Mouse (Mus musculus) heart, embryonic 11.5 days (tissue): ENCODE data around the gene Gramd1a. TPM values are rescaled to one million over a fixed set of nuclear protein-coding genes. Genes with fewer than 3 reads are reported as not detected.

ENCODE experiments used
- ATAC-seq: fragments of 200-750 bp; cut with Nextera tagmentation; replicated peaks from 2 replicates; pipeline ENCODE4 v1.8.0; 2017; ENCODE audit warnings: moderate library complexity; ENCODE audit not compliant: insufficient number of reproducible peaks, low FRiP score, low TSS enrichment
- H3K27ac ChIP-seq: fragments of 300-500 bp; sonication (generic); 2 replicates; pipeline ENCODE4 v1.5.1; 2014; ENCODE audit warnings: mild to moderate bottlenecking, low read depth, low read length
- H3K27me3 ChIP-seq: fragments of 300-500 bp; sonication (generic); 2 replicates; pipeline ENCODE4 v1.6.1; 2014; ENCODE audit warnings: mild to moderate bottlenecking, low read length, mixed read lengths; ENCODE audit not compliant: control insufficient read depth, insufficient read depth
- H3K36me3 ChIP-seq: fragments of 300-500 bp; sonication (generic); 2 replicates; pipeline ENCODE4 v1.6.1; 2014; ENCODE audit warnings: mild to moderate bottlenecking, low read length, moderate library complexity, mixed read lengths; ENCODE audit not compliant: control insufficient read depth, insufficient read depth
- H3K4me1 ChIP-seq: fragments of 300-500 bp; sonication (generic); 2 replicates; pipeline ENCODE4 v1.6.1; 2014; ENCODE audit warnings: low read length; ENCODE audit not compliant: control insufficient read depth, insufficient read depth
- H3K4me2 ChIP-seq: fragments of 300-500 bp; sonication (generic); 2 replicates; pipeline ENCODE4 v1.6.1; 2014; ENCODE audit warnings: mild to moderate bottlenecking, moderate library complexity
- H3K4me3 ChIP-seq: fragments of 300-500 bp; sonication (generic); 2 replicates; pipeline ENCODE4 v1.5.1; 2014; ENCODE audit warnings: low read depth, low read length
- H3K9ac ChIP-seq: fragments of 300-500 bp; sonication (generic); 2 replicates; pipeline ENCODE4 v1.6.1; 2014; ENCODE audit warnings: mild to moderate bottlenecking, low read depth, low read length, moderate library complexity
- H3K9me3 ChIP-seq: fragments of 300-500 bp; sonication (generic); replicated peaks from 2 replicates; pipeline ENCODE4 v1.6.1; 2016; ENCODE audit warnings: low read length; ENCODE audit not compliant: control insufficient read depth
- WGBS: fragments of 180-500 bp; shearing (Covaris S2); extraction: QIAGEN DNeasy Blood & Tissue Kit; methylation state at CpG from one replicate; pipeline ENCODE4 v1.1.7; 2014; ENCODE audit not compliant: insufficient replicate concordance; 5-methylcytosine and 5-hydroxymethylcytosine counted together
- polyA plus RNA-seq: library from polyadenylated mRNA; unstranded; fragments of >200 nt; fragmentation: Nextera tagmentation; extraction: Ambion mirVana; gene quantifications from 2 replicates; pipeline ENCODE4 v1.2.1, GENCODE M21; 2014

The Gramd1a gene
- polyA plus RNA-seq, 1 experiment from 2014 or later = 49.0 TPM

DNA sequence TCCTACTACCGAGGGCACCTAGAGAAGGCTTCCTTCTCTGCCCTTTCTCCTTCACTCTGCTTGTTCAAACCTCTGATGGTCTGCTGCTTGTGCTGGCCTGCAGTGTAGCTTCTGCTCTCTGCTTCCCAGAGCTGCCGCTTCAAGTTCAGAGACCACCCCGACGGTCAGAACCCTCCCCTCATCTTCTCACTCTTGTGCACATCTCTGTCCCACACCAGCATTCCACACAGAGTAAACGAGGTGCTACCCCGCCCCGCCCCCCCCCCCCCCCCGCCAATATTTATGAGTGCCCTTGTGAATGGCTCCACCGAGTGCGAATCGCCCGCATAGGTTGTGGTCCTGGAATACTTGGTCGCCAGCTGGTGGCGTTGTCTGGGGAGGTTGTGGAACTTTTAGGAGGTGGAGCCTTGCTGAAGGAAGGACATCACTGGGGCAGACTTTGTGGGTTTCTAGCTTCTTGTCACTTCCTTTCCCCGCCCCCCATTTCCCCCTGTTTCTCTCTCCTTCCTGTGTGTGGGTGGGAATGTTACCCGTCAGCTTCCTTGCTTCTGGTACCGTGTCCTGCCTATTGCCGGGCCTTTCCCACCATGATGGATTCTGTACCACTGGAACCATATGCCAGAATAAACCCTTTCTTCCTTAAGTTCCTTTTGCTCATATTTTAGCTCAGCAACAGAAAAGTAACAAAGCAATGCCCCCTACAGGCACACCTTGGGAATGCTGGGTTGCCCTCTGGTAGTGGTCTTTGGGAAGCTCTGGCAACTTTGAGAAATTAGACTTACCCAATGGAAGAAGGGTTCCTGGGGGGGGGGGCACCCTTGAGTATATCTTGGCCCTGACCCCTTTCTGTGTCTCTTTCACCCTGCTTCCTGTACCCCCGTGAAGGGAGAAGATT, 585 bp upstream of the Gramd1a start:
- Histone ChIP-seq H3K4me3 (no peak overlapping the region), H3K27me3 (no peaks in the 10 kb centered on the region), H3K27ac (peak overlapping the region; percentile 72; the same call in 1 of the 2 replicates), H3K4me2 (0 out of 2 replicates have a peak overlapping the region, but pooled peaks have one; percentile 23), H3K9ac (no peak overlapping the region), H3K9me3 (0 out of 2 replicates have a peak, but pooled peaks cover 3% of the 10 kb centered on the region), H3K36me3 (no peaks in the 10 kb centered on the region), H3K4me1 (peaks cover 9% of the 10 kb centered on the region)
- WGBS = 37% methylated on average over 18 of the region's 19 CpGs
- ATAC-seq = no peak

GRCm38 (mm10) chr7:31153536-31154320, 2.0 kb downstream of the Gramd1a start:
- Histone ChIP-seq H3K9me3 (no peaks in the 10 kb centered on the region), H3K4me3 (no peak overlapping the region), H3K9ac (no peak overlapping the region), H3K27me3 (no peaks in the 10 kb centered on the region), H3K4me2 (no peak overlapping the region), H3K27ac (no peak overlapping the region), H3K4me1 (peaks cover 23% of the 10 kb centered on the region), H3K36me3 (no peaks in the 10 kb centered on the region)
- 90% methylated on average over 6 of the region's 6 CpGs for WGBS
- no peak for ATAC-seq

- Histone ChIP-seq H3K4me3 (peak overlapping the region; percentile 93), H3K27me3 (no peaks in the 10 kb centered on the region), H3K36me3 (0 out of 2 replicates have a peak, but pooled peaks cover 1% of the 10 kb centered on the region), H3K4me1 (peaks cover 39% of the 10 kb centered on the region), H3K9ac (peak overlapping the region; percentile 97), H3K4me2 (peak overlapping the region; percentile 78), H3K27ac (peak overlapping the region; percentile 94), H3K9me3 (no peaks in the 10 kb centered on the region)
- WGBS = 20% methylated on average over 23 of the region's 23 CpGs
- peak; percentile 46 for ATAC-seq
Observed at GRCm38 (mm10) chr7:31151301-31152241, 4.1 kb downstream of the Gramd1a start.

- peak; percentile 86 for ATAC-seq
- peak overlapping the region; percentile 93 for H3K4me3 ChIP-seq
- peak overlapping the region; percentile 78 for H3K4me2 ChIP-seq
- peak overlapping the region; percentile 97 for H3K9ac ChIP-seq
- H3K27me3 ChIP-seq = no peaks in the 10 kb centered on the region
- peak overlapping the region; percentile 94 for H3K27ac ChIP-seq
- under 1% methylated on average over 53 of the region's 63 CpGs for WGBS
- no peaks in the 10 kb centered on the region for H3K9me3 ChIP-seq
- peaks cover 45% of the 10 kb centered on the region for H3K4me1 ChIP-seq
- 0 out of 2 replicates have a peak, but pooled peaks cover 3% of the 10 kb centered on the region for H3K36me3 ChIP-seq
Observed at GRCm38 (mm10) chr7:31150566-31151300, 5.0 kb downstream of the Gramd1a start.

DNA sequence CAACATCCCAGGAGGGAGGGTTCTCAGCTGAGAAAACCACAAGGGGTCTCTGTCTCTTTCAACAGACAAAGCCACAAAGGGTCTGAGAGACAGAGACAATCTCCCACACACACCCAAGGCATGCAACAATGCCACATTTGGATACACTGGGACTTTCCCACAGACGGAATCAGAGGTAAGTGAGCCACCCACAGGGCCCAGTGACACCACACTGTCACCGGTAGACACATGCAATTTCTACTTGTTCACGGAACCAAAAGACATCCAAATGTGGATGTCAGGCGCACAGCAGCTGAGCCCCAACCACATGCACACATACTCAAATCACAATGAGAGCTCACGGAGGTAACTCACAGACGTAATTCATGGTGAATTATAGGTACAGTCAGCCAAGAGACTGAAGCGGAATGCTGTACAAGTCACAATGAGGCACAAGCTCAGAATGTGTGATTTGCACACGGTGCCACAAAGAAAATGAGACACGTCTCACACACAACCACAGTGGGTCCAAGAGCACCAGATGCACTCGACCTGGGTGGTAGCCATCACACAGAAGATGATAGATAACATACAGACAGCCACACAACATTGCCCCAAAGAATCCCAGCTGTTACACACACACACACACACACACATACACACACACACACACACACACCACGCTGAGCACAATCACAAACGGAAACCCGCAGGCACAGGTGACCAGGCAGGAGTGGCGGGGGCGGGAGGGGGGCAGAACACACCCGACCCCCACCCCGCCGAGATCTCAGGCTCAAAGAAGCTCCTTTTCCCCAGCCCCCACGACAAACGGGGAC, 5.7 kb downstream of the Gramd1a start:
- no peak for ATAC-seq
- Histone ChIP-seq H3K9me3 (no peaks in the 10 kb centered on the region), H3K9ac (peak overlapping the region; percentile 97), H3K4me3 (peak overlapping the region; percentile 93), H3K27ac (peak overlapping the region; percentile 94), H3K4me2 (peak overlapping the region; percentile 78), H3K27me3 (no peaks in the 10 kb centered on the region), H3K4me1 (peaks cover 45% of the 10 kb centered on the region), H3K36me3 (0 out of 2 replicates have a peak, but pooled peaks cover 3% of the 10 kb centered on the region)
- WGBS = 3% methylated on average over 20 of the region's 20 CpGs

GRCm38 (mm10) chr7:31149271-31149670, 6.4 kb downstream of the Gramd1a start:
- no peak for ATAC-seq

GRCm38 (mm10) chr7:31148756-31149155, 6.9 kb downstream of the Gramd1a start:
- peak overlapping the region; percentile 78 for H3K4me2 ChIP-seq
- H3K9ac ChIP-seq = peak overlapping the region; percentile 97
- no peaks in the 10 kb centered on the region for H3K9me3 ChIP-seq
- ATAC-seq = peak; percentile 24; the same call in 1 of the 2 replicates
- 5% methylated on average over 9 of the region's 9 CpGs for WGBS
- H3K36me3 ChIP-seq = 0 out of 2 replicates have a peak, but pooled peaks cover 3% of the 10 kb centered on the region
- H3K4me3 ChIP-seq = peak overlapping the region; percentile 93
- peaks cover 44% of the 10 kb centered on the region for H3K4me1 ChIP-seq
- H3K27ac ChIP-seq = peak overlapping the region; percentile 67
- no peaks in the 10 kb centered on the region for H3K27me3 ChIP-seq

More at GRCm38 (mm10) chr7:31149271-31149670, 6.4 kb downstream of the Gramd1a start:
- Histone ChIP-seq H3K4me2 (peak overlapping the region; percentile 78), H3K36me3 (0 out of 2 replicates have a peak, but pooled peaks cover 3% of the 10 kb centered on the region), H3K4me1 (peaks cover 44% of the 10 kb centered on the region), H3K27ac (peak overlapping the region; percentile 94), H3K27me3 (no peaks in the 10 kb centered on the region), H3K9me3 (no peaks in the 10 kb centered on the region), H3K4me3 (peak overlapping the region; percentile 93), H3K9ac (peak overlapping the region; percentile 97)
- WGBS = 40% methylated on average over 9 of the region's 9 CpGs
